Mouse (Mus musculus) Patski (cell line): ENCODE results near the gene Cyp2b13. TPM values are rescaled to one million over a fixed set of nuclear protein-coding genes. Genes with fewer than 3 reads are reported as not detected.
"Not testable (repeated sequence)": the region's sequence is repeated elsewhere in the genome, so short reads cannot be mapped to it uniquely, and the experiment has no call there.

Experiments
- ATAC-seq: fragments of 100-300 bp; one replicate; pipeline ENCODE4 v1.8.0; 2021
- CTCF ChIA-PET: fragments of 350-600 bp; sonication (Branson Sonifier 250); formaldehyde crosslinking; loops from one replicate; lab custom pipeline; 2022; ENCODE audit warnings: inconsistent platforms; lab: Charles Lee
- POLR2A ChIA-PET: fragments of 350-600 bp; sonication (Branson Sonifier 250); formaldehyde crosslinking; loops from one replicate; lab custom pipeline; 2022; ENCODE audit warnings: antibody characterized with exemption, inconsistent platforms; lab: Charles Lee
- DNase-seq: peaks from one replicate; pipeline ENCODE4 v3.0.0-alpha.2; 2011; ENCODE audit warnings: low read depth, low spot score
- H3K27me3 ChIP-seq: fragments of 371-371 bp; one replicate; pipeline ENCODE4 v1.5.1; 2021
- CTCF ChIP-seq: fragments of 100-300 bp; IDR thresholded peaks from one replicate; pipeline ENCODE4 v1.5.1; 2021
- in situ Hi-C: fragments of 300-500 bp; cut with MboI; formaldehyde crosslinking; loops from 3 replicates; pipeline ENCODE4 v1.11.1; 2018; ENCODE audit warnings: low pct_unique_long_range_greater_than_20kb, mixed read lengths
- polyA plus RNA-seq: library from polyadenylated mRNA; unstranded; gene quantifications from one replicate; pipeline ENCODE4 v1.2.3, GENCODE M21; 2021

Cyp2b13 gene
- not detected for polyA plus RNA-seq

DNA sequence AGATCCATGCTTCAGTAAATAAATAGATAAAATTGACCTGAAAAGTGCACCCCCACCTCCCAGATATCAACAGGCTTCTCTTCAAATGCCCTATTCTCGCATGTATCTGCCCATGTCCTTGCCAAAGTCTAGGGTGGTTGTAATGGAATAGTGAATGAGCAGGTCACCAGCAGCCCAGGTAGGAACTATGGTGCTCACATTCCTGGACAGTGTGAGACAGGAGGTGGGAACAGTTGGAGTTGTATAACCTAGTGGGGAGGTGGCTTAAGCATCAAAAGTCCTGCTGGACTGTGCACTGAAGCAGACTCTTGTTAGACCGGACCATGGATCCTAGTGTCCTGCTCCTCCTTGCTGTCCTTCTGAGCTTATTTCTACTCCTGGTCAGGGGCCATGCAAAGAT is at the start of gene Cyp2b13:
TSS of gene Cyp2b13 (plus strand) at position 301 of the 400 bp plus-strand sequence.
- ATAC-seq, H3K27me3 ChIP-seq, POLR2A ChIA-PET, in situ Hi-C loops, DNase-seq, CTCF ChIA-PET: not testable (repeated sequence)

GRCm38 (mm10) chr7:26019814-26020332 is 41.4 kb upstream of the Cyp2b13 start:
- ATAC-seq, POLR2A ChIA-PET, in situ Hi-C loops, CTCF ChIA-PET, DNase-seq, H3K27me3 ChIP-seq: not testable (repeated sequence)

DNA sequence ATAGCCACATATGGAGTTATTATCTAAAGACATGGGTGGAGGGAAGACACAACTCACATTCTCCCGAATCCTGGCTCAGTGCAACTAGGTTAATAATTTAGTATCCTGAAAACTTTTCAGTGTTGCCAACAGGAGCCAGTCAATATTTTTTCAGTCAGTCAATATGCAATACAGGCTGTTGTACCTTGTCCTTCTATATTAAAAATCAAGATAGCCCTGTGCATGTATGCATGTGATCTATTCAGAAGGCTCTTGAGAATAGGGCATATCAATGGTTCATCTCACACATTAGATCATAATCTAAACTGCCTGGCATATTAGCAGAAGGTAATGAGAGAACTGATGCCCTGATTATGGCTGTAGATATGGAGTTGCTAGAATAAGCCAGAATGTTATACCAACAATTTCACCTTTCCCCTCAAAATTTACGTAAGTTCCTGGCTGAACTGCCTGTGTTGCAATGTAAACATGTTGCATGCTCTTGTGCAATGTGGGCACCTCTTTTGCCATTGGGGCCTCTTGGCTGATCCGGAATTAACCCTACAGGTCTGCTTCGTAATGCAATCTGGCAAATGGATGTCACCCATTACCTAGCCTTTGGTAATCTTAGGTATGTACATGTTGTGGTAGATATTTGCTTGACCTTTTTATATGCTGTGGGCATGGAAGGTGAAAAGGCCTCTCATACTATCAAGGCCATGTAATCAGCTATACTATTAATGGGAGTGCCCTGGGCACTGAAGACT is 6.2 kb upstream of the Cyp2b13 start:
- H3K27me3 ChIP-seq, POLR2A ChIA-PET, DNase-seq, ATAC-seq, in situ Hi-C loops, CTCF ChIA-PET: not testable (repeated sequence)

- in situ Hi-C loops, POLR2A ChIA-PET, ATAC-seq, H3K27me3 ChIP-seq, DNase-seq, CTCF ChIA-PET: not testable (repeated sequence)
Observed at GRCm38 (mm10) chr7:26071677-26072076, 10.4 kb downstream of the Cyp2b13 start.

- no peak for TF ChIP-seq CTCF
- ChIA-PET POLR2A (no interaction called here), CTCF (no interaction called here)
- ATAC-seq (no peak), DNase-seq (no peak)
- in situ Hi-C loops: loop anchor here (5.0 kb wide), 1 partner anchor 100 kb away; no protein-coding TSS in a partner anchor
- no peaks in the 10 kb centered on the region for H3K27me3 ChIP-seq
Observed at GRCm38 (mm10) chr7:26082595-26082994, 21.3 kb downstream of the Cyp2b13 start.

GRCm38 (mm10) chr7:26087391-26087790 is 26.1 kb downstream of the Cyp2b13 start:
- DNase-seq: no peak
- POLR2A ChIA-PET: no interaction called here
- in situ Hi-C loops: no loop called here
- ATAC-seq: no peak
- no peaks in the 10 kb centered on the region for H3K27me3 ChIP-seq
- no peak for TF ChIP-seq CTCF
- CTCF ChIA-PET: no interaction called here

DNA sequence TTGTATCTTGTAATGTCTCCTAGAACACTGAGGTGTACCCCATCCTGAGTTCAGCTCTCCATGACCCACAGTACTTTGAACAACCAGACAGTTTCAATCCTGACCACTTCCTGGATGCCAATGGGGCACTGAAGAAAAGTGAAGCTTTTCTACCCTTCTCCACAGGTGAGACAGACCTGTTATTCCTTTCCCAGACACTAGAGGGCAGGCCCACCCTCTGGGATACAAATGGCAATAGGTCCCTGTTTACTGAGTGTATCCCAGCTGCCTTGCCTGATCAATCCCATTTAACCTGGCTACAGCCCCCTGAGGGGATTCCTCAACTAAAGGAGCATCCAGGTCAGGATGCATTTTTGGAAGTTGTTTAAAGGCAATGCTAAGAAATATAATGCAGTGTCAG is 27.3 kb downstream of the Cyp2b13 start:
- POLR2A ChIA-PET, DNase-seq, CTCF ChIA-PET, H3K27me3 ChIP-seq, in situ Hi-C loops, ATAC-seq: not testable (repeated sequence)
- peak; percentile 50 for TF ChIP-seq CTCF

DNA sequence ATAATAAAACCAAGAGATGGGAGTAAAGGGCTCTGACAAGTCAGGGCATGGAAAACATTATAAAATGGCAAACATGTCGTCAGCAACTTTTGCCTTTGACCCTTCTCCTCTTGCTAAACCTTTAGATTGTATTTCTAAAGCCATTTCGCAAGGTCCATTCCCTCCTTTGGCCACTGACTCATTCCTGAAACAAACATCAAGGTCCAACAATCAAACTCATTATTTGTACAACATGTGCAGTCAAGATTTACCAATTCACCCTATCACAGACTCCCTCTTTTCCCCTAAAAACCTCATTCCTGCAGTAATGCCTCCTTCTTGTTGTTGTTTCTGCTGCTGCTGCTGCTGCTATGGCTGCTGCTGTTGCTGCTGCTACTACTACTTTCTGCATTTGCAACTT is 78.3 kb downstream of the Cyp2b13 start:
- ATAC-seq, POLR2A ChIA-PET, H3K27me3 ChIP-seq, DNase-seq, in situ Hi-C loops, CTCF ChIA-PET: not testable (repeated sequence)

DNA sequence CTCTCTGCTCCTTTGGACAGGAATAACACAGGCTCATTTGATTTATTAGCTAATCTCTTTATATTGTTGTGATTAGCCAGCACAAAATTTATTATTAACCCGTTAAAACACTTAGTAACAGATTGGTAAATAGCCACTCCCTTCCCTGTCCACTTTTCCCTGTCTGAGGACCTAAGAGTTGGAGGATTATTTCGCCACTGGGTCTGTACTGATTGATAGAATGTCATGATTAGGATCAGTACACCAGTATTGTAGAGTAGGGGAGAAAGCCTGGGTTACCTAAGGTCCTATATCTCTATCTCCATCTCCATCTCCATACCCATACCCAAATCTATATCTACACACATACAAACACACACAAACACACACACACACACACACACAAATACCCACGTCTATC is 82.4 kb downstream of the Cyp2b13 start:
- DNase-seq, H3K27me3 ChIP-seq, ATAC-seq, POLR2A ChIA-PET, in situ Hi-C loops, CTCF ChIA-PET: not testable (repeated sequence)

Other genes starting within 250 kb of the Cyp2b13 start
- 0.42 TPM for gene Cyp2s1, start 244.6 kb upstream of the Cyp2b13 start, polyA plus RNA-seq
- not detected for gene Cyp2b10, start 163.9 kb upstream of the Cyp2b13 start, polyA plus RNA-seq
- not detected for gene Cyp2b9, start 111.9 kb downstream of the Cyp2b13 start, polyA plus RNA-seq
- not detected for gene Vmn1r184, start 198.8 kb downstream of the Cyp2b13 start, polyA plus RNA-seq
- not detected for gene Cyp2a4, start 245.7 kb downstream of the Cyp2b13 start, polyA plus RNA-seq